Mouse (Mus musculus) olfactory bulb, adult 2 months (tissue): ENCODE measurements around the gene Btaf1. TPM values are rescaled to one million over a fixed set of nuclear protein-coding genes. Genes with fewer than 3 reads are reported as not detected.

Experiments used
- H3K27ac ChIP-seq: fragments of 200-500 bp; 2 replicates; pipeline ENCODE4 v1.5.1; 2012; ENCODE audit warnings: low read depth, low read length; ENCODE audit not compliant: insufficient read depth
- H3K4me1 ChIP-seq: fragments of 200-500 bp; 2 replicates; pipeline ENCODE4 v1.6.1; 2012; ENCODE audit warnings: low read length; ENCODE audit not compliant: control insufficient read depth, insufficient read depth
- H3K4me3 ChIP-seq: fragments of 200-500 bp; 2 replicates; pipeline ENCODE4 v1.5.1; 2012; ENCODE audit warnings: mild to moderate bottlenecking, low read depth, low read length, moderate library complexity; ENCODE audit not compliant: insufficient read depth
- CTCF ChIP-seq: fragments of 200-500 bp; IDR thresholded peaks from 2 replicates; pipeline ENCODE4 v1.5.1; 2012; ENCODE audit warnings: low read depth, mild to moderate bottlenecking, low read length, moderate library complexity; ENCODE audit not compliant: insufficient read depth
- POLR2A ChIP-seq: fragments of 200-500 bp; IDR thresholded peaks from 2 replicates; pipeline ENCODE4 v1.6.1; 2012; ENCODE audit warnings: mild to moderate bottlenecking, low read depth, low read length, moderate library complexity; ENCODE audit not compliant: insufficient read depth
- WGBS: fragments of 180-500 bp; shearing (Covaris S2); methylation state at CpG from one replicate; pipeline ENCODE4 v1.1.7; 2018; 5-methylcytosine and 5-hydroxymethylcytosine counted together
- polyA plus RNA-seq: library from polyadenylated mRNA; stranded (reverse); fragments of >200 nt; gene quantifications from 2 replicates; pipeline ENCODE4 v1.2.4, GENCODE M21; 2012; ENCODE audit warnings: low replicate concordance; ENCODE audit not compliant: missing spikeins, insufficient read depth, insufficient read length

Gene Btaf1
- polyA plus RNA-seq, 1 experiment: not detected

DNA sequence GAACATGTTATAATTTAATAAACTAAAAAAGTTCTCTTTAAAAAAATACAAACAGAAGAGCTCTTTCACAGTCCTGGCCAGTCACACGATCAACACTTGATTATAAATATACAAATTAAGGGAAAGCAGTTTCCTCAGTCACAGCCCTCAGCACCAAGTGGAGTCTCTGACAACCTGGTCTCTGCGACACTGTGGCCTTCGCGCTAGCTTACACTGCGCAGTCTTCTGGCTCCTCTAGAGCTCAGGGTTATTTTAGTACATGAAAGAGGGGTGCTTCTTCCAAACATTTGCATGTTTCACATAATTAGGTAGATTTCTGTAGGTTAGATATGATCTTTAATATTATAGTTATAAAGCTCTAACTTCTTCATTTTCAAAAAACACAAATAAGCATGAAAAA is 96.3 kb downstream of the Btaf1 start:
- H3K4me3 ChIP-seq: no peak overlapping the region
- WGBS: 59% methylated on average over 5 of the region's 5 CpGs
- no peak for TF ChIP-seq POLR2A
- TF ChIP-seq CTCF: no peak
- H3K4me1 ChIP-seq: peaks cover 36% of the 10 kb centered on the region
- no peak overlapping the region for H3K27ac ChIP-seq

DNA sequence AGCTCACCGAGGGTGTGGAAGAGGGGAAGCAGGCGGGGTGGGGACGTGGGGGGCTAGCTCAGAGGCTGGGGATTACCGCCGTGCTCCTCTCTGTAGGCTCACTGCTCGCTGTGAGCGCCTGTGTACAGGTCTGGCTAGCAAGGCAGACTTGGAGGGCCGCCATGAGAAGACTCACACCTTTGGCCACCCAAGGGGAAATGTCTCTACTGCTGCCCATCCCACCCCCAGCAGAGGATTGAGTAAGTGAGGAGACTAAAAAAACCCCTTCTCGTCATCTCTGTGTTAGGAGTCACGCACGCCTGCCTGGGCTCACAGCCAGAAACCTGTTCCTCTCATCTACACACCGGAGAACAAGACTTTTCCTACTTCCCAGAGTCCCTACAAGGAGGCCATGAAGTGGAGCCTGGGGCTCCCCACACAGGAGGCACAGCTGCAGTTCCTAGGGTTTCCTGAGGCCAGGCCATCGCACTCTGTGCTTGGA is 100.0 kb downstream of the Btaf1 start:
- Histone ChIP-seq H3K27ac (no peak overlapping the region), H3K4me3 (no peak overlapping the region), H3K4me1 (peaks cover 29% of the 10 kb centered on the region)
- TF ChIP-seq POLR2A (no peak), CTCF (no peak)
- WGBS: 64% methylated on average over 13 of the region's 13 CpGs

DNA sequence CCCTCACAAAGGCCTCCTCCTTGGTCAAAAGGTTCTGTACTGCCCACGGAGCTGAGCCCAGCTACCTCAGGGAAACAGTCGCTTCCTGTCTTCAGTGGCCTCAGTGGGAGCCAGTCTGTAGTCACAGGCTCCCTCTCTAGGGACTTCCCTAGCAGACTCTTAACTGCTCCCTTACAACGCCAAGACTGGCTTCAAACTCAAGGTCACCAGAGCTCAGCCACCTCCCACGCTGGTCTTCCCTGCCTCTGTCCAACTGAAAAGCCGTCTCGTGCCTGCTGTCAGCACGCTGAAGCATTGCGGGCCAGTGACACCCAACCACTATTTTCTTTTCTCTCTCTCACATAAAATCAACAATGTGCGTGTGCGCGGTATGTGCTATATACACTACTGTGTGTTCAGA is 100.5 kb downstream of the Btaf1 start:
- WGBS: 82% methylated on average over 11 of the region's 11 CpGs
- no peak for TF ChIP-seq POLR2A
- no peak for TF ChIP-seq CTCF

DNA sequence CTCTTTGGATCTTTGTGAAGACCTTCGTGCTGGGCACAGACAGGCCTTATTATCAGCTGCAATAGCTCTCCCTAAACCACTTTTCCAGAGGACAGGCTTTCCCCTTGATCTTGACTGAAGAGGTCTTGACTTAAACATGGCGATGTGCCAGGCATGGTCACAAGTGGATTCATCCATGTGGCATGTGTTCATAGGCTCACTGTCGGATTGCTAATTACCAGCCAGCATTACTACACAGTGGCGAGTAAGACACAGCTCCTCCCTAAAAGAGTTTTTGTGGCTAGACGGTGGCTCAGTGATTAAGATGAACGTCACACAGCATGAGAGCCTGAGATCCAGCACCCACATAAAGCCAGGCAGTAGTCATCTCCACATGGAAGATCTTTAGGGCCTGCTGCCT is 103.9 kb downstream of the Btaf1 start:
- peaks cover 25% of the 10 kb centered on the region for H3K4me1 ChIP-seq
- TF ChIP-seq CTCF: no peak
- no peak for TF ChIP-seq POLR2A
- WGBS: 27% methylated on average over 6 of the region's 6 CpGs
- no peak overlapping the region for H3K4me3 ChIP-seq
- 0 out of 2 replicates have a peak overlapping the region, but pooled peaks have one; percentile 10 for H3K27ac ChIP-seq

More for the DNA sequence above, 100.5 kb downstream of the Btaf1 start:
- Histone ChIP-seq H3K4me1 (peaks cover 28% of the 10 kb centered on the region), H3K4me3 (no peak overlapping the region), H3K27ac (no peak overlapping the region)

DNA sequence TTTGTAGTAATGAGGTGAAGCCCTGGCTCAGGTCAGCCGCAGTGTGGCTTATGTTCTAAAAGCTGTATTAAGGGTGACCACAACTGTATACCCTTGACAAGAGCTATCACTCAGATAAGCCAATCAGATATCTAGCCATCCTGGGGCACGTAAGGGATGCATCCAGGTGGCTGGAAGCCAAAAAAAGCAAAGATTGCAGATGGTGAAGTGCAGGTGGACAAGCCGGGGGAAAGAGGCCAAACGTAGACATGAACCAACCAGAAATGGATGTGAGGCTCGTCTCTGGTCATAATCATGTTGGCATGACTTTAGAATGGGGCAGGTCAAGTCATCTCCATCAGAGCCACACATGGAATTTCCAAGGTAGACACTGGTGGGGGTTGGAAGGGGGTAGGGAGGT is 105.6 kb downstream of the Btaf1 start:
- Histone ChIP-seq H3K4me1 (peaks cover 9% of the 10 kb centered on the region), H3K4me3 (no peak overlapping the region), H3K27ac (no peak overlapping the region)
- WGBS: 89% methylated on average over 5 of the region's 5 CpGs
- no peak for TF ChIP-seq CTCF
- TF ChIP-seq POLR2A: no peak

DNA sequence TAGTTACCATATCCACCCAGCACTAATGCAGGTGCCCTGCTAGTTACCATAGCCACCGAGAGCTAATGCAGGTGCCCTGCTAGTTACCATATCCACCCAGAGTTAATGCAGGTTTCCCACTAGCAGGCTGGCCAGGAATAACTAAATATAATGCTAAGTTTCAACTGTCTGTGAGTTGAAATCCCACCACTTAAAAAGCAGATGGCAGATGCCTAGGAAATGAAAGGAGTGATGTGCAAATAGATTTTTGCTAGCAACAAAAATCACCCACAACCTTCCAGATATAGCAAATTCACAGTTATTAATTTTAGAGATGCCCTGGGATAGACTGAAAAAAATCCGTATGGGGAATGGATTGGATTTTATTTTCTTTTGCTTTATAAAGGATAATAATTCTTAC is 106.5 kb downstream of the Btaf1 start:
- no peak for TF ChIP-seq POLR2A
- no peak for TF ChIP-seq CTCF
- H3K4me1 ChIP-seq: peaks cover 5% of the 10 kb centered on the region
- WGBS: 85% methylated on average over 2 of the region's 2 CpGs
- no peak overlapping the region for H3K4me3 ChIP-seq
- H3K27ac ChIP-seq: no peak overlapping the region

DNA sequence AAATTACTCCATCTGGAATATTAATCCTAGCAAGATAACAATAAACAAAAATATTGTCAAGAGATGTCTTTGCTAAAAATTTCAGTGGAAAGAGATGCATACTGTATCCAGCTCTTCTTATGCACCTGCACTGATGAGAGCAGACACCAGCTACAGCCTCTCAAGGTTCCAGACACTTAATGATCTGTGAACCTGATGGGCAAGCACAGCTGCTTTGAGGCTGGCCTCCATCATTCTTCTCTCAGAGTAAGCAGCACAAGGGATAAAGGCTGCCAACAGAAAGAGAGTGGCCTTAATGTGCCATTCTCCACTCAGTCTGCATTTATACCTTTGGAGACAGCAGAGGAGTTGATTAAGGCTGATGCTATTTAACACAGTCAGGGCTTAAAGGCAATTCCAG is 115.0 kb downstream of the Btaf1 start:
- Histone ChIP-seq H3K4me1 (no peaks in the 10 kb centered on the region), H3K4me3 (no peak overlapping the region), H3K27ac (no peak overlapping the region)
- no peak for TF ChIP-seq POLR2A
- TF ChIP-seq CTCF: no peak

- 45% methylated on average over 10 of the region's 10 CpGs for whole genome bisulfite sequencing
- no peak for TF ChIP-seq CTCF
- no peak for TF ChIP-seq POLR2A
- H3K4me3 ChIP-seq: no peak overlapping the region
- H3K4me1 ChIP-seq: no peaks in the 10 kb centered on the region
- no peak overlapping the region for H3K27ac ChIP-seq
Measured at GRCm38 (mm10) chr19:37044431-37044830, 118.6 kb downstream of the Btaf1 start.

- Histone ChIP-seq H3K4me1 (0 out of 2 replicates have a peak, but pooled peaks cover 5% of the 10 kb centered on the region), H3K27ac (no peak overlapping the region), H3K4me3 (no peak overlapping the region)
- WGBS: 89% methylated on average over 6 of the region's 6 CpGs
- TF ChIP-seq CTCF: no peak
- no peak for TF ChIP-seq POLR2A
Measured at GRCm38 (mm10) chr19:37048507-37048906, 122.6 kb downstream of the Btaf1 start.
